Mouse (Mus musculus) embryonic facial prominence, embryonic 12.5 days (tissue): ENCODE data around the gene Extl1. TPM values are rescaled to one million over a fixed set of nuclear protein-coding genes. Genes with fewer than 3 reads are reported as not detected.
"Not testable (repeated sequence)": the region's sequence is repeated elsewhere in the genome, so short reads cannot be mapped to it uniquely, and the experiment has no call there.

ENCODE experiments used
- ATAC-seq: fragments of 200-750 bp; cut with Nextera tagmentation; 2 replicates; pipeline ENCODE4 v1.8.0; 2017; ENCODE audit not compliant: insufficient number of reproducible peaks, insufficient read depth, low FRiP score, low TSS enrichment
- H3K27ac ChIP-seq: fragments of 300-500 bp; sonication (generic); 2 replicates; pipeline ENCODE4 v1.5.1; 2016; ENCODE audit warnings: mild to moderate bottlenecking
- H3K27me3 ChIP-seq: fragments of 300-500 bp; sonication (generic); 2 replicates; pipeline ENCODE4 v1.6.1; 2016; ENCODE audit warnings: mild to moderate bottlenecking, moderate library complexity
- H3K36me3 ChIP-seq: fragments of 300-500 bp; sonication (generic); 2 replicates; pipeline ENCODE4 v1.6.1; 2016; ENCODE audit warnings: mild to moderate bottlenecking
- H3K4me1 ChIP-seq: fragments of 300-500 bp; sonication (generic); 2 replicates; pipeline ENCODE4 v1.6.1; 2016
- H3K4me2 ChIP-seq: fragments of 300-500 bp; sonication (generic); replicated peaks from 2 replicates; pipeline ENCODE4 v1.6.1; 2016; ENCODE audit warnings: mild to moderate bottlenecking, moderate library complexity
- H3K4me3 ChIP-seq: fragments of 300-500 bp; sonication (generic); 2 replicates; pipeline ENCODE4 v1.5.1; 2016; ENCODE audit warnings: mild to moderate bottlenecking
- H3K9ac ChIP-seq: fragments of 300-500 bp; sonication (generic); 2 replicates; pipeline ENCODE4 v1.6.1; 2016; ENCODE audit warnings: mild to moderate bottlenecking, moderate library complexity
- H3K9me3 ChIP-seq: fragments of 300-500 bp; sonication (generic); 2 replicates; pipeline ENCODE4 v1.6.1; 2016; ENCODE audit warnings: mild to moderate bottlenecking, moderate library complexity
- WGBS: fragments of 180-500 bp; shearing (Covaris S2); methylation state at CpG from one replicate; pipeline ENCODE4 v1.1.7; 2016; 5-methylcytosine and 5-hydroxymethylcytosine counted together
- polyA plus RNA-seq: library from polyadenylated mRNA; unstranded; fragments of >200 nt; fragmentation: Nextera tagmentation; extraction: Ambion mirVana; gene quantifications from 2 replicates; pipeline ENCODE4 v1.2.1, GENCODE M21; 2016

The Extl1 gene
- 2.1 and 3.4 TPM in 2 replicates for polyA plus RNA-seq

- WGBS, result 98% methylated on average over 3 of the region's 6 CpGs
These were observed at the start of gene Extl1 for GRCm38 (mm10) chr4:134383750-134384149. Extl1 (minus strand) TSS chr4:134383850.

GRCm38 (mm10) chr4:134432686-134433360, 49.2 kb upstream of the Extl1 start:
- Histone ChIP-seq H3K4me1 (peaks cover 18% of the 10 kb centered on the region), H3K4me3 (no peak overlapping the region), H3K27me3 (no peaks in the 10 kb centered on the region), H3K4me2 (no peak overlapping the region), H3K9ac (no peak overlapping the region), H3K9me3 (no peaks in the 10 kb centered on the region), H3K27ac (no peak overlapping the region), H3K36me3 (no peaks in the 10 kb centered on the region)
- WGBS, result 81% methylated on average over 15 of the region's 15 CpGs
- no peak for ATAC-seq

More at GRCm38 (mm10) chr4:134383750-134384149, at the start of gene Extl1:
- H3K4me3 ChIP-seq, ATAC-seq, H3K27ac ChIP-seq, H3K9ac ChIP-seq, H3K4me2 ChIP-seq, H3K36me3 ChIP-seq, H3K9me3 ChIP-seq, H3K27me3 ChIP-seq, H3K4me1 ChIP-seq: not testable (repeated sequence)

DNA sequence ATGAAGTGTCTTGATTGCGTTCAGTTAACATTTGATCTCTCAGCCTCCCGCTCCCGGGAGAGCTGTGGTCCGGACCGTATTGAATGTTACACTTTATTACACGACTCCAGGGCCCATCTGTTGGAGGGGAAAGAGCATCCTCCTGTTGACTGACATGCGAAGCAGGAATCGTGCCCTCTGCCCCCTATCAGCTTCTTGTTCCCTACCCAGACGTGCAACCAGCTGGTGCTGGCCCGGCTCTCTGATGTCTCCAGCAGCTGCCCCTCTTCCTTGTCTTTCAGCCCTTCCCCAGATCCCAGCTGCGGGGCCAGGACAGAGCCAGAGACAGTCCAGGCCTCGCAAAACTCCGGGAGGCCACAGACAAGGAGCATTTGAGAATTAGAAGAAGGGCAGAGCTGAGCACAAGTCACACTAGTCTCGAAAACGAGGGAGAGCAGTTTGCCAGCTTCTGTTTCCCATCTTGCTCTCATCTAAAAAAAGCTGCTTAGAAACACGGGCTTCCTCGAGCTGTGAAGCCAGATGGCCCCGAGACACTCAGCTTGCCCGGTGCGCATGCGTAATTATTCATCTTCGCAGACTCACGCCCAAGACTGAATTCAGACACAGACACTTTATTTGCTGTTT, 46.8 kb upstream of the Extl1 start:
- Histone ChIP-seq H3K9ac (peak overlapping the region; percentile 32; the same call in 1 of the 2 replicates), H3K4me3 (no peak overlapping the region), H3K27me3 (no peaks in the 10 kb centered on the region), H3K4me2 (peak overlapping the region; percentile 30), H3K36me3 (0 out of 2 replicates have a peak, but pooled peaks cover 5% of the 10 kb centered on the region), H3K4me1 (peaks cover 15% of the 10 kb centered on the region), H3K9me3 (no peaks in the 10 kb centered on the region), H3K27ac (peak overlapping the region; percentile 87)
- WGBS, result 20% methylated on average over 23 of the region's 23 CpGs
- ATAC-seq, result 0 out of 2 replicates have a peak, but pooled peaks have one; percentile 56

GRCm38 (mm10) chr4:134425088-134425487, 41.4 kb upstream of the Extl1 start:
- ATAC-seq, result no peak
- no peaks in the 10 kb centered on the region for H3K27me3 ChIP-seq
- no peaks in the 10 kb centered on the region for H3K9me3 ChIP-seq
- no peak overlapping the region for H3K9ac ChIP-seq
- peaks cover 13% of the 10 kb centered on the region; the same call in 1 of the 2 replicates for H3K36me3 ChIP-seq
- 0 out of 2 replicates have a peak overlapping the region, but pooled peaks have one; percentile 2 for H3K4me2 ChIP-seq
- no peak overlapping the region for H3K4me3 ChIP-seq
- H3K4me1 ChIP-seq, result peaks cover 13% of the 10 kb centered on the region
- WGBS, result 73% methylated on average over 7 of the region's 7 CpGs
- 0 out of 2 replicates have a peak overlapping the region, but pooled peaks have one; percentile 23 for H3K27ac ChIP-seq

- ATAC-seq, result no peak
- no peak overlapping the region for H3K9ac ChIP-seq
- H3K4me3 ChIP-seq, result no peak overlapping the region
- peaks cover 16% of the 10 kb centered on the region; the same call in 1 of the 2 replicates for H3K36me3 ChIP-seq
- no peaks in the 10 kb centered on the region for H3K9me3 ChIP-seq
- no peak overlapping the region for H3K4me2 ChIP-seq
- WGBS, result 91% methylated on average over 7 of the region's 7 CpGs
- no peak overlapping the region for H3K27ac ChIP-seq
- H3K27me3 ChIP-seq, result no peaks in the 10 kb centered on the region
- H3K4me1 ChIP-seq, result peaks cover 8% of the 10 kb centered on the region; the same call in 1 of the 2 replicates
These were observed 40.3 kb upstream of the Extl1 start for GRCm38 (mm10) chr4:134423949-134424348.

DNA sequence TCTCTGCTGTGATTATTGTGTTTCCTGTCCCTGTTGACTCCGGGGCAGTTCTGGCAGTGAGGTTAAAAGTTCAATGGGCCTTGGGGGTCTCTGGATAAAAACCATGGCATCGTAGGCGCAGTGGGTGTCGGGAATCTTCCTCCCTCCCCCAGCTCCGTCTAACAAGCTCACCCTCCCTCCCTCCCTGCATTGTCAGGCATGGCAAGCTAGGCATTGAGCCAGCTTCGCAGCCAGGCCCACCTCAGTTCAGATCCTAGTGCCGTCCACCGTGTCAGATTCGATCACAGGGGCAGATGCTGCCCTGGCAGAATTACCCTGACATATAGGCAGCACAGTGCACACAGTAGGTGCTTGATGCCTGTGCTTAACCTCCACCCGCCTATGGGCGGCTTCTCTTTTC, 38.3 kb upstream of the Extl1 start:
- 49% methylated on average over 11 of the region's 11 CpGs for WGBS
- no peak for ATAC-seq
- Histone ChIP-seq H3K27me3 (no peaks in the 10 kb centered on the region), H3K36me3 (peaks cover 27% of the 10 kb centered on the region), H3K4me1 (peaks cover 8% of the 10 kb centered on the region; the same call in 1 of the 2 replicates), H3K9me3 (no peaks in the 10 kb centered on the region), H3K9ac (no peak overlapping the region), H3K27ac (no peak overlapping the region), H3K4me3 (no peak overlapping the region), H3K4me2 (no peak overlapping the region)

DNA sequence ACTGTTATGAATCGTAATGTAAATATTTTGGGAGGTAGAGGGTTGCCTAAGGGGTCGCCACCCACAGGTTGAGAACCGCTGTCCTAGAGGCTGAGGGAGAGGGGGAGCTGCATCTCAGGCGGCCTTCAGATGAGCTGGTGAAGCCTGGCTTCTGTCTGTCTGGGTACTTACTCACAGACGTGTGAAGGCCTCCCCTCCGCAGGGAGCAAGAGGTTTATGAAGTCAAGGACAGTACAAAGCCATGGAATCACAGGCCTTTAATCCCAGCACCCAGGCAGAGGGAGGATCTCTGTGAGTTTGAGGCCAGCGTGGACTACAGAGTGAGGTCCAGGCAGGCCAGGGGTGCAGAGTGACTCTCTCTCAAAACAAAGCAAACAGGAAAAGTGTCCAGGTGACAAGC, 33.5 kb upstream of the Extl1 start:
- Histone ChIP-seq H3K27ac (peak overlapping the region; percentile 31; the same call in 1 of the 2 replicates), H3K4me1 (peaks cover 10% of the 10 kb centered on the region; the same call in 1 of the 2 replicates), H3K4me3 (no peak overlapping the region), H3K36me3 (peaks cover 32% of the 10 kb centered on the region), H3K27me3 (no peaks in the 10 kb centered on the region), H3K9ac (no peak overlapping the region), H3K4me2 (no peak overlapping the region), H3K9me3 (no peaks in the 10 kb centered on the region)
- ATAC-seq, result no peak
- WGBS, result 67% methylated on average over 7 of the region's 7 CpGs

DNA sequence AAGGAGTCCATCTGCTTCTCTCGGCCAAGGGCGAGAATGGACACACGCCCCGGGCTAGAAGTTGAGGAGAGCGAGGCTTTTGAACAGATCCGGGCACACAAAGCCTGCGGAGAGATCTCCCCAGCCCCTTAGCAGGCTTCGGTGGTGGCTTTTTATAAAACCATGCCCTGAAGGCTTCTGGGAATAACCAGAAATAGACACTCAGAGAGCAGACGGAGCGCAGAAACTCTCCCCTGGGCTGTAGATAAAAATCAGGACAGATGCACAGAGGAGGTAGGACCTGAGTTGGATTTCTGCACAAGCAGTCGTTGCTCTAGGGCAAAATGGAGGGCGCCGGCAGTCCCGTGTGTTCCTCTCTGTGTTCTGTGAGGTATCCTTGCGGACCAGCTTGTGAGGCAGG, 33.0 kb upstream of the Extl1 start:
- Histone ChIP-seq H3K27ac (peak overlapping the region; percentile 31; the same call in 1 of the 2 replicates), H3K9ac (no peak overlapping the region), H3K4me2 (no peak overlapping the region), H3K9me3 (no peaks in the 10 kb centered on the region), H3K27me3 (no peaks in the 10 kb centered on the region), H3K4me1 (0 out of 2 replicates have a peak, but pooled peaks cover 5% of the 10 kb centered on the region), H3K36me3 (peaks cover 33% of the 10 kb centered on the region), H3K4me3 (no peak overlapping the region)
- 55% methylated on average over 15 of the region's 15 CpGs for WGBS
- no peak for ATAC-seq

- H3K9ac ChIP-seq, result 0 out of 2 replicates have a peak overlapping the region, but pooled peaks have one; percentile 16
- peaks cover 34% of the 10 kb centered on the region for H3K36me3 ChIP-seq
- H3K4me3 ChIP-seq, result no peak overlapping the region
- H3K4me1 ChIP-seq, result 0 out of 2 replicates have a peak, but pooled peaks cover 3% of the 10 kb centered on the region
- 75% methylated on average over 17 of the region's 17 CpGs for whole genome bisulfite sequencing
- H3K9me3 ChIP-seq, result no peaks in the 10 kb centered on the region
- no peaks in the 10 kb centered on the region for H3K27me3 ChIP-seq
- H3K4me2 ChIP-seq, result no peak overlapping the region
- no peak for ATAC-seq
- no peak overlapping the region for H3K27ac ChIP-seq
These were observed 32.5 kb upstream of the Extl1 start for GRCm38 (mm10) chr4:134416177-134416576.

DNA sequence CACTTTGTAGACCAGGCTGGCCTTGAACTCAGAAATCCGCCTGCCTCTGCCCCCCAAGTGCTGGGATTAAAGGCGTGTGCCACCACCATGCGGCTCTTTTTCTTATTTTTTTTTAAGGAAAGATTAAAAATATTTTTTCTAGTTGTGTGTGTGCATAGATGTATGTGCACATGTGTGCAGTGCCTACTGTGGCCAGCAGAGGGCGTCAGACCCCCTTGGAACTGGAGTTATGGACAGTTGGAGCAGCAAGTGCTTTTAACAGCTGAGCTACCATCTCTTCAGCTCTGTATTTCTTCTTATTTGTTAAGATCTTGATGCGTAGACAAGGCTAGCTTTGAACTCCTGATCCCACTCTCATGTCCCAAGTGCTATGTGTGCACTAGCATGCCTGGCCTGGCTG, 25.6 kb upstream of the Extl1 start:
- 69% methylated on average over 5 of the region's 5 CpGs for WGBS
- peaks cover 4% of the 10 kb centered on the region; the same call in 1 of the 2 replicates for H3K4me1 ChIP-seq
- H3K36me3 ChIP-seq, result peaks cover 24% of the 10 kb centered on the region
- H3K27me3 ChIP-seq, result no peaks in the 10 kb centered on the region
- ATAC-seq, result no peak
- no peak overlapping the region for H3K9ac ChIP-seq
- 0 out of 2 replicates have a peak, but pooled peaks cover 3% of the 10 kb centered on the region for H3K9me3 ChIP-seq
- no peak overlapping the region for H3K4me2 ChIP-seq
- no peak overlapping the region for H3K4me3 ChIP-seq
- no peak overlapping the region for H3K27ac ChIP-seq

DNA sequence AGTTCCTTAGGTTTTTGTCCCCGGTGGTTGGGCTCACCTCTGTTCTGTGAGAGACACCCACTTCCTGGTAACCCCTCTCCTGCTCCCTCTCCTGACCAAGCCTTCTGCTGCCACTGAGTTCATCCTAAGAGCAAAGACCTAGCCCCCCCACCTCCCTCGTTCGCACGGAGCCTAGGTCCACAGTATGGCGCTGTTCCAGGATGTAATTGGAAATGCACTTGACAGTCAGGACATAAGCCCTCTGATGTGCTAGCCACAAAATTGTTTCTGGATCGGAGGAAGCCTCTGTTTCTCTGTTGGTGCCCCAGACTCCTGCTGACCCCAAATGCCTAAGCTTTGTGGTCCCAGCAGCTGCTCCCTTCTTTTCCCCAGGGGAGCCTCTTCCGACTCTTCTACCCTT, 20.1 kb upstream of the Extl1 start:
- peaks cover 24% of the 10 kb centered on the region for H3K4me1 ChIP-seq
- 0 out of 2 replicates have a peak, but pooled peaks cover 4% of the 10 kb centered on the region for H3K36me3 ChIP-seq
- H3K9me3 ChIP-seq, result no peaks in the 10 kb centered on the region
- no peak overlapping the region for H3K27ac ChIP-seq
- no peak overlapping the region for H3K4me2 ChIP-seq
- no peak overlapping the region for H3K4me3 ChIP-seq
- no peak overlapping the region; the same call in 1 of the 2 replicates for H3K9ac ChIP-seq
- no peaks in the 10 kb centered on the region for H3K27me3 ChIP-seq
- no peak for ATAC-seq
- 68% methylated on average over 7 of the region's 7 CpGs for WGBS
